21 mouse cellular contexts compared by ENCODE assay signal in the genomic region with DNA sequence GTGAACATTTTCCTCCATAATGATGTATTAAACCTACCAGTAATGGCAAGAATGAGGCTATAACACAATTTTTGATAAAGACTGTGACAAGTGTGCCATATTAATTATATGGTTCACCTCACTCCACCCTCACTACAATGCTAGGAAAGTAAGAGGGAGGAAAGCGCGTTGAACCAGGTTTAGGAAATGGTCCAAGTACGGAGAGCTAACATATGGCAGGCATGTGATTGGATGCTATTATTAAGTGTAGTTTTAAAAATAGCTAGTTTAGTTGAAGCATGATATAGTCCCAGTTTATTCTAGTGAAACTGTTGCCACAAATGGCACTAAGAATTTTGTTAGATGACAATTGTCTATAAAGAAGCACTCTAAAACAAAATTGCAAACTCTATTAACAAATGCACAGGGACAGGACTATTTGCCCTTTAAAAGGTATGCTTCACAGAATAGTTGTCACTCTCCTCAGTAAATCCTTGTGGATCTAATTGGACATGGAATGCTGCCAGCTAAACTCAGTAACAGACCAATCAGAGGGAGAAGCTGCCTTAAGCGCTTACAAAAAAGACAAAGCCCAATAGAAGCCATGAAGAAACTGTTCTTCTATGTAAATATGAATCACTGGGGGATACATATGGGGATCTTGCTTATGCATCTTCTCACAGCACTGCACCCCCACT. TPM values are rescaled to one million over a fixed set of nuclear protein-coding genes. Genes with fewer than 3 reads are reported as not detected.
DNase-seq lines count a peak whose midpoint lies in the region; ATAC-seq and TF ChIP-seq lines count a peak whose summit lies in the region.
"Had no signal": no experiment of that assay in that cellular context is flagged by ENCODE, and none has a peak within 500 bp of the region (broad histone marks: within the 10 kb centered on the region; RNA-seq: fewer than 3 reads in every experiment).

No protein-coding gene starts in this region.

- peak; percentile 91 for ATAC-seq in forebrain, embryonic 13.5 days
- no peak for ATAC-seq in forebrain, embryonic 11.5 days (replicated peaks; ENCODE audit: low FRiP score)
- peak; percentile 86 for ATAC-seq in forebrain, embryonic 15.5 days (replicated peaks)

- H3K27me3 ChIP-seq in forebrain, embryonic 13.5 days = no peaks in the 10 kb centered on the region
- H3K27me3 ChIP-seq in forebrain, embryonic 11.5 days (ENCODE audit: control insufficient read depth, insufficient read depth, low read length) = no peaks in the 10 kb centered on the region
- H3K27me3 ChIP-seq in forebrain, embryonic 15.5 days = no peaks in the 10 kb centered on the region

- WGBS in forebrain, embryonic 13.5 days = 52% methylated on average over 4 of the region's 4 CpGs
- 81% methylated on average over 4 of the region's 4 CpGs for WGBS in forebrain, embryonic 11.5 days
- 36% methylated on average over 4 of the region's 4 CpGs for WGBS in forebrain, embryonic 15.5 days

- DNase-seq in forebrain, embryonic 11.5 days (ENCODE audit: low spot score) = no peak
- peak; percentile 93 for DNase-seq in brain, embryonic 14.5 days (ENCODE audit: low read depth)
- DNase-seq in cerebellum, adult 8-10 months = peak; percentile 39
- no peak for DNase-seq in kidney, adult 8-10 months
- DNase-seq in layer of hippocampus, adult 8-10 months (ENCODE audit: low spot score in 2 of 2) = no peak
- DNase-seq: adrenal gland, postnatal 10 days; gastrocnemius, postnatal 36 days; kidney, postnatal 4 days; liver; lung, adult 18-20 months; right cerebral cortex, postnatal 4 days; thymus, postnatal 25 days had no signal

- H3K9me3 ChIP-seq in forebrain, embryonic 13.5 days (replicated peaks) = no peaks in the 10 kb centered on the region
- H3K9me3 ChIP-seq in forebrain, embryonic 11.5 days (ENCODE audit: control insufficient read depth, low read length) = no peaks in the 10 kb centered on the region
- H3K9me3 ChIP-seq in forebrain, embryonic 15.5 days = no peaks in the 10 kb centered on the region

- 0 out of 2 replicates have a peak overlapping the region, but pooled peaks have one; percentile 25 for H3K27ac ChIP-seq in forebrain, embryonic 13.5 days
- H3K27ac ChIP-seq in forebrain, embryonic 11.5 days (ENCODE audit: low read depth, low read length) = no peak overlapping the region
- H3K27ac ChIP-seq in forebrain, embryonic 15.5 days (replicated peaks) = peak overlapping the region; percentile 54

- H3K36me3 ChIP-seq in forebrain, embryonic 13.5 days (ENCODE audit: poor library complexity, severe bottlenecking) = no peaks in the 10 kb centered on the region
- no peaks in the 10 kb centered on the region for H3K36me3 ChIP-seq in forebrain, embryonic 11.5 days (ENCODE audit: control insufficient read depth, insufficient read depth, low read length)
- H3K36me3 ChIP-seq in forebrain, embryonic 15.5 days = no peaks in the 10 kb centered on the region

- no peak overlapping the region for H3K4me2 ChIP-seq in forebrain, embryonic 13.5 days
- no peak overlapping the region for H3K4me2 ChIP-seq in forebrain, embryonic 11.5 days (ENCODE audit: low read depth, low read length, severe bottlenecking)
- H3K4me2 ChIP-seq in forebrain, embryonic 15.5 days (replicated peaks) = no peak overlapping the region
- H3K4me2 ChIP-seq: heart, embryonic 11.5 days had no signal

- no peaks in the 10 kb centered on the region for H3K4me1 ChIP-seq in forebrain, embryonic 13.5 days
- H3K4me1 ChIP-seq in forebrain, embryonic 11.5 days (replicated peaks; ENCODE audit: control insufficient read depth, insufficient read depth, low read length) = no peaks in the 10 kb centered on the region
- 0 out of 2 replicates have a peak, but pooled peaks cover 4% of the 10 kb centered on the region for H3K4me1 ChIP-seq in forebrain, embryonic 15.5 days

- TF ChIP-seq POLR2A in brain, embryonic 14.5 days (IDR thresholded peaks at IDR 0.05; ENCODE audit: borderline replicate concordance, extremely low read depth, insufficient read depth, insufficient read length, poor library complexity, severe bottlenecking) = no peak

- H3K4me3 ChIP-seq in forebrain, embryonic 13.5 days = no peak overlapping the region
- no peak overlapping the region for H3K4me3 ChIP-seq in forebrain, embryonic 11.5 days (ENCODE audit: low read depth, low read length)
- no peak overlapping the region for H3K4me3 ChIP-seq in forebrain, embryonic 15.5 days

- TF ChIP-seq CTCF in brain, embryonic 14.5 days (IDR thresholded peaks at IDR 0.05; ENCODE audit: borderline replicate concordance, extremely low read depth, insufficient read depth, insufficient read length) = no peak

- H3K9ac ChIP-seq in forebrain, embryonic 13.5 days = no peak overlapping the region
- no peak overlapping the region for H3K9ac ChIP-seq in forebrain, embryonic 11.5 days (ENCODE audit: low read length)
- H3K9ac ChIP-seq in forebrain, embryonic 15.5 days (replicated peaks) = no peak overlapping the region

RNA-seq across cellular contexts. Expression of a gene that starts 16.8 kb away (rescaled TPM):
- 0.10 TPM in 1 of 2 replicates, not detected in the other for polyA plus RNA-seq in forebrain, embryonic 13.5 days (2015; fragmentation: Nextera tagmentation; extraction: Ambion mirVana)
- not detected in 2 replicates for polyA plus RNA-seq in forebrain, embryonic 11.5 days (2014; fragmentation: Nextera tagmentation; extraction: Ambion mirVana)
- 0.03 TPM in 1 of 2 replicates, not detected in the other for polyA plus RNA-seq in brain, embryonic 14.5 days (2012; rRNA removed)
- 0.08 TPM in 1 of 2 replicates, not detected in the other for polyA plus RNA-seq in forebrain, embryonic 15.5 days (2015; fragmentation: Nextera tagmentation; extraction: Ambion mirVana)
- total RNA-seq in layer of hippocampus, adult 8-10 months (2022) = not detected
- total RNA-seq: gastrocnemius, postnatal 36 days; heart, postnatal 25 days; layer of hippocampus, postnatal 14 days; left cerebral cortex, postnatal 14 days; megakaryocyte-erythroid progenitor cell, adult 5-6 weeks had no signal
- polyA plus RNA-seq: kidney, embryonic 14.5 days; neural tube, embryonic 14.5 days had no signal

RNA-seq across cellular contexts. Expression of a gene that starts 52.2 kb away (rescaled TPM):
- polyA plus RNA-seq in forebrain, embryonic 13.5 days (2015; fragmentation: Nextera tagmentation; extraction: Ambion mirVana) = 42.4 and 44.8 TPM in 2 replicates
- polyA plus RNA-seq in forebrain, embryonic 11.5 days (2014; fragmentation: Nextera tagmentation; extraction: Ambion mirVana) = 33.0 and 37.3 TPM in 2 replicates
- polyA plus RNA-seq in brain, embryonic 14.5 days (2012; rRNA removed) = 22.7 and 24.5 TPM in 2 replicates
- 39.8 and 44.4 TPM in 2 replicates for polyA plus RNA-seq in forebrain, embryonic 15.5 days (2015; fragmentation: Nextera tagmentation; extraction: Ambion mirVana)
- total RNA-seq in layer of hippocampus, adult 8-10 months (2022) = 10 to 100 TPM; 17.7 to 20.2 (median 18.7) TPM

Comparison
In these comparisons a context has a peak if more than half of its experiments do, and no peak if none do; other contexts are left out.
1. DNase-seq: peak in brain, embryonic 14.5 days (single experiment) and cerebellum, adult 8-10 months (single experiment); none in forebrain, embryonic 11.5 days (single experiment), kidney, adult 8-10 months (0 of 2) and layer of hippocampus, adult 8-10 months (0 of 2).